Mouse (Mus musculus) heart, adult 11 months (tissue): ENCODE measurements around the gene Hspa12b.

Experiments
- DNase-seq: peaks from one replicate; pipeline ENCODE4 v3.0.0; 2022

Hspa12b gene

GRCm38 (mm10) chr2:131186771-131187601 lies 59.9 kb downstream of the Hspa12b start, which contains the start of the genes Cdc25b and Spef1:
Gene Cdc25b, plus strand, starts transcription at chr2:131186949.
Gene Spef1, minus strand, starts transcription at chr2:131187282.
- DNase-seq: peak; percentile 99

DNA sequence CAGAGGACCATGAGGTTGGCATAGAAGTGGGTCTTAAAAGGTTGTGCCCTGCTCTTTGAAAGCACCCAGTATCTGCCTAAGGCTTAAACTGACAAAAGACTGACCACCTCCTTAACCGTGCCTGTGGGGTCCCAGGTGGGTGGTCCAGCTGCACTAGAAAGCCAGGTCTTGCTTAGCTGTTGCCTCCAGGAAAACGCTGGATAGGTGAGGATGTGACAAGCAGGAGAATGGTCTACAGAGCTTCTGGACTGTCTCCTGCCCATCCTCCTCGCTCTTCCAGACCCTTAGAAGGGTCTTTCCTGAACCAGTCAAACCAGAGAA lies 60.5 kb downstream of the Hspa12b start:
- DNase-seq: peak; percentile 82

DNA sequence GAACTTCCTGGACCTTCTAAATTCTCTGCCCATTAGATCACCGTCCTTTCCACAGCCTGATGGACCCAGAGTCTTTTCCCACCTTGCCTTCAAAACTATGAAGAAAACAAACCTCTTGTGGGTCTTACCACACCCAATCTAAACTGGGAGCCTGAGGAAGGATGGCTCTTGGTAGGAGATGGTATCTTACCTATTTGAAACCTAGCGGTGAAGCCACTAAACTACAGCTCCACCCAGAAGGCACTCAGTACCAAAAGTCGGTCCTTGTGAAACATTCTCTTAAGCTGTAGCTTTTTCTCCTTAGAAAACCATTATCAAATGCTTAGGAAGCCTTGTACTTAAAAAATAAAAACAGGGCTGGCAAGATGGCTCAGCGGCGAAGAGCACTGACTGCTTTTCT lies 61.2 kb downstream of the Hspa12b start:
- no peak for DNase-seq

- DNase-seq: peak; percentile 77
These were observed 62.6 kb downstream of the Hspa12b start for GRCm38 (mm10) chr2:131189521-131190309.

DNA sequence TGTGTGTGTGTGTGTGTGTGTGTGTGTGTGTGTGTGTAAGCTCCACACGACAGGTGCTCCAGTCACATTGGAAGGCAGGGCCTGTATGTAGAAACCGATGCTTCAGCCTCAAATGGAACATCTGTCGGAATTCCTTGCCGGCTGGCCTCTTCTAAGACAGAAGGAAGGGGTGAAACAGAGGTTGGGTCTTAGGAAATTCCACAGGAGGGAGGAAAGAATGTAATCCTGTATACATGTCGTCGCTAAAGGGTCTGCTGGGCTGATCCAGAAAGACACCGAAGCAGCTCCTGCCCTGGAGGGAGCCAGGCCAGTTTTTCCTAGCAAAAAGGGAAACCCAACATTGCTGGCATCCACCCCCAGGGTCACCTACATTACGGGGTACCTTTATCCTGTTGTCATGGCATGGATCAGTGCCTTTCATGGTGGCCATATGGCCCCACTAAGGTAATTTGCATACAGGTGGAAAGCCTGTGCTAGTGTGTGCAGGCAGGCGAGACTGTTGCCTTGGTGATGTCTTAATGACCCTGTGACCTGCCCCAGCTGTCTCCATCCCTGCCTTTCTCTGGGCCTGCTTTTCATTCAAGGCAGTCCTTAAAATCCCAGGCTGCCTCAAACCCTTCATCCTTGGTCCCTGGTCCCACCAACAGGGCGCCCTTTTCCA lies 63.4 kb downstream of the Hspa12b start:
- DNase-seq: peak; percentile 93

- peak; percentile 86 for DNase-seq
These were observed 63.9 kb downstream of the Hspa12b start for GRCm38 (mm10) chr2:131191005-131191390.
